Mouse (Mus musculus): ENCODE measurements around the gene Tbx18. TPM values are rescaled to one million over a fixed set of nuclear protein-coding genes. Genes with fewer than 3 reads are reported as not detected.

Gene Tbx18
- polyA plus RNA-seq, 1 experiment from 2014 or later: 10.5 TPM

GRCm38 (mm10) chr9:87734631-87735030 is 3.6 kb upstream of the Tbx18 start:
- no peak overlapping the region for H3K27ac ChIP-seq (replicated peaks)
- H3K9ac ChIP-seq: no peak overlapping the region
- 0 out of 2 replicates have a peak overlapping the region, but pooled peaks have one; percentile 54 for H3K4me2 ChIP-seq
- H3K36me3 ChIP-seq: no peaks in the 10 kb centered on the region
- H3K4me3 ChIP-seq: no peak overlapping the region
- H3K9me3 ChIP-seq: no peaks in the 10 kb centered on the region
- ATAC-seq (ENCODE audit: extremely low read depth, insufficient number of reproducible peaks, low FRiP score, low TSS enrichment): no peak
- H3K27me3 ChIP-seq (replicated peaks): peaks cover 78% of the 10 kb centered on the region
- WGBS: 12% methylated on average over 9 of the region's 9 CpGs
- peaks cover 18% of the 10 kb centered on the region for H3K4me1 ChIP-seq

GRCm38 (mm10) chr9:87733732-87734131 is 2.7 kb upstream of the Tbx18 start:
- Histone ChIP-seq H3K9me3 (no peaks in the 10 kb centered on the region), H3K4me1 (peaks cover 11% of the 10 kb centered on the region), H3K36me3 (no peaks in the 10 kb centered on the region), H3K4me3 (peak overlapping the region; percentile 28; the same call in 1 of the 2 replicates), H3K9ac (no peak overlapping the region; the same call in 1 of the 2 replicates), H3K27ac (replicated peaks) (no peak overlapping the region), H3K27me3 (replicated peaks) (peaks cover 76% of the 10 kb centered on the region), H3K4me2 (peak overlapping the region; percentile 54)
- WGBS: 13% methylated on average over 11 of the region's 11 CpGs
- ATAC-seq (ENCODE audit: extremely low read depth, insufficient number of reproducible peaks, low FRiP score, low TSS enrichment): no peak

- H3K27me3 ChIP-seq (replicated peaks): peaks cover 71% of the 10 kb centered on the region
- no peaks in the 10 kb centered on the region for H3K36me3 ChIP-seq
- H3K4me1 ChIP-seq: peaks cover 11% of the 10 kb centered on the region
- peak overlapping the region; percentile 28 for H3K4me3 ChIP-seq
- peak overlapping the region; percentile 54 for H3K4me2 ChIP-seq
- no peak overlapping the region; the same call in 1 of the 2 replicates for H3K9ac ChIP-seq
- 10% methylated on average over 11 of the region's 11 CpGs for WGBS
- no peak for ATAC-seq (ENCODE audit: extremely low read depth, insufficient number of reproducible peaks, low FRiP score, low TSS enrichment)
- no peaks in the 10 kb centered on the region for H3K9me3 ChIP-seq
- H3K27ac ChIP-seq (replicated peaks): peak overlapping the region; percentile 33; the same call in 1 of the 2 replicates
These were observed 2.2 kb upstream of the Tbx18 start for GRCm38 (mm10) chr9:87733236-87733630.

GRCm38 (mm10) chr9:87732416-87733235 is 1.6 kb upstream of the Tbx18 start:
- Histone ChIP-seq H3K4me2 (peak overlapping the region; percentile 54), H3K9ac (0 out of 2 replicates have a peak overlapping the region, but pooled peaks have one; percentile 40), H3K4me3 (peak overlapping the region; percentile 28), H3K9me3 (no peaks in the 10 kb centered on the region), H3K27ac (replicated peaks) (peak overlapping the region; percentile 33), H3K27me3 (replicated peaks) (peaks cover 66% of the 10 kb centered on the region), H3K36me3 (no peaks in the 10 kb centered on the region), H3K4me1 (peaks cover 11% of the 10 kb centered on the region)
- 17% methylated on average over 25 of the region's 25 CpGs for WGBS
- ATAC-seq (ENCODE audit: extremely low read depth, insufficient number of reproducible peaks, low FRiP score, low TSS enrichment): no peak

- ATAC-seq (ENCODE audit: extremely low read depth, insufficient number of reproducible peaks, low FRiP score, low TSS enrichment): no peak
- Histone ChIP-seq H3K27me3 (replicated peaks) (peaks cover 52% of the 10 kb centered on the region), H3K4me1 (peaks cover 11% of the 10 kb centered on the region), H3K9me3 (no peaks in the 10 kb centered on the region), H3K4me3 (peak overlapping the region; percentile 81), H3K27ac (replicated peaks) (peak overlapping the region; percentile 94), H3K9ac (peak overlapping the region; percentile 98), H3K36me3 (peaks cover 4% of the 10 kb centered on the region; the same call in 1 of the 2 replicates), H3K4me2 (peak overlapping the region; percentile 78)
- WGBS: under 1% methylated on average over 84 of the region's 91 CpGs
These were observed 644 bp downstream of the Tbx18 start for GRCm38 (mm10) chr9:87730271-87730960.

- peaks cover 5% of the 10 kb centered on the region for H3K36me3 ChIP-seq
- peaks cover 11% of the 10 kb centered on the region for H3K4me1 ChIP-seq
- H3K27me3 ChIP-seq (replicated peaks): peaks cover 49% of the 10 kb centered on the region
- H3K27ac ChIP-seq (replicated peaks): peak overlapping the region; percentile 94
- H3K4me2 ChIP-seq: peak overlapping the region; percentile 78
- H3K4me3 ChIP-seq: peak overlapping the region; percentile 81
- peak; percentile 20; the same call in 1 of the 2 replicates for ATAC-seq (ENCODE audit: extremely low read depth, insufficient number of reproducible peaks, low FRiP score, low TSS enrichment)
- H3K9me3 ChIP-seq: no peaks in the 10 kb centered on the region
- WGBS: under 1% methylated on average over 73 of the region's 75 CpGs
- H3K9ac ChIP-seq: peak overlapping the region; percentile 98
These were observed 1.5 kb downstream of the Tbx18 start for GRCm38 (mm10) chr9:87729316-87730270.

GRCm38 (mm10) chr9:87728107-87728506 is 3.0 kb downstream of the Tbx18 start:
- Histone ChIP-seq H3K4me2 (peak overlapping the region; percentile 78), H3K36me3 (peaks cover 11% of the 10 kb centered on the region), H3K27ac (replicated peaks) (no peak overlapping the region), H3K27me3 (replicated peaks) (peaks cover 41% of the 10 kb centered on the region), H3K4me1 (peaks cover 8% of the 10 kb centered on the region), H3K9ac (peak overlapping the region; percentile 98), H3K4me3 (peak overlapping the region; percentile 81), H3K9me3 (no peaks in the 10 kb centered on the region)
- ATAC-seq (ENCODE audit: extremely low read depth, insufficient number of reproducible peaks, low FRiP score, low TSS enrichment): no peak
- WGBS: 37% methylated on average over 3 of the region's 3 CpGs

- peaks cover 11% of the 10 kb centered on the region for H3K36me3 ChIP-seq
- peak overlapping the region; percentile 98 for H3K9ac ChIP-seq
- H3K4me3 ChIP-seq: peak overlapping the region; percentile 81
- H3K27ac ChIP-seq (replicated peaks): peak overlapping the region; percentile 32; the same call in 1 of the 2 replicates
- 0 out of 2 replicates have a peak, but pooled peaks cover 3% of the 10 kb centered on the region for H3K4me1 ChIP-seq
- peak overlapping the region; percentile 78 for H3K4me2 ChIP-seq
- WGBS: 23% methylated on average over 12 of the region's 12 CpGs
- ATAC-seq (ENCODE audit: extremely low read depth, insufficient number of reproducible peaks, low FRiP score, low TSS enrichment): no peak
- no peaks in the 10 kb centered on the region for H3K9me3 ChIP-seq
- peaks cover 34% of the 10 kb centered on the region for H3K27me3 ChIP-seq (replicated peaks)
These were observed 3.7 kb downstream of the Tbx18 start for GRCm38 (mm10) chr9:87727155-87727953.

GRCm38 (mm10) chr9:87721793-87722192 is 9.3 kb downstream of the Tbx18 start:
- no peaks in the 10 kb centered on the region for H3K9me3 ChIP-seq
- H3K27me3 ChIP-seq (replicated peaks): peaks cover 16% of the 10 kb centered on the region
- peak overlapping the region; percentile 43 for H3K27ac ChIP-seq (replicated peaks)
- no peak for ATAC-seq (ENCODE audit: extremely low read depth, insufficient number of reproducible peaks, low FRiP score, low TSS enrichment)
- H3K4me3 ChIP-seq: peak overlapping the region; percentile 0; the same call in 1 of the 2 replicates
- peak overlapping the region; percentile 36 for H3K4me2 ChIP-seq
- H3K36me3 ChIP-seq: peaks cover 34% of the 10 kb centered on the region
- H3K4me1 ChIP-seq: peaks cover 15% of the 10 kb centered on the region
- whole genome bisulfite sequencing: 27% methylated on average over 2 of the region's 2 CpGs
- H3K9ac ChIP-seq: peak overlapping the region; percentile 45; the same call in 1 of the 2 replicates

- Histone ChIP-seq H3K4me1 (peaks cover 7% of the 10 kb centered on the region; the same call in 1 of the 2 replicates), H3K4me2 (no peak overlapping the region), H3K27me3 (replicated peaks) (no peaks in the 10 kb centered on the region; the same call in 1 of the 2 replicates), H3K36me3 (peaks cover 48% of the 10 kb centered on the region), H3K27ac (replicated peaks) (no peak overlapping the region), H3K4me3 (no peak overlapping the region), H3K9ac (no peak overlapping the region), H3K9me3 (no peaks in the 10 kb centered on the region)
- WGBS: 55% methylated on average over 4 of the region's 4 CpGs
- ATAC-seq (ENCODE audit: extremely low read depth, insufficient number of reproducible peaks, low FRiP score, low TSS enrichment): no peak
These were observed 20.7 kb downstream of the Tbx18 start for GRCm38 (mm10) chr9:87710360-87710759.
